Mouse (Mus musculus): ENCODE results near the gene Magi1. TPM values are rescaled to one million over a fixed set of nuclear protein-coding genes. Genes with fewer than 3 reads are reported as not detected.

Magi1 gene
- total and polyA plus RNA-seq, 2 experiments from 2014 or later: 16.4 to 53.0 TPM

GRCm38 (mm10) chr6:94225832-94226231 is 57.9 kb downstream of the Magi1 start:
- H3K9me3 ChIP-seq (ENCODE audit: low read length): no peaks in the 10 kb centered on the region
- no peaks in the 10 kb centered on the region for H3K27me3 ChIP-seq (ENCODE audit: insufficient read depth, low read length)
- no peak for TF ChIP-seq CTCF (IDR thresholded peaks at IDR 0.05; ENCODE audit: low read depth)
- H3K9ac ChIP-seq: no peak overlapping the region
- no peak overlapping the region for H3K4me3 ChIP-seq (ENCODE audit: low read depth, low read length)
- H3K4me2 ChIP-seq (ENCODE audit: low read depth): no peak overlapping the region
- no peaks in the 10 kb centered on the region for H3K4me1 ChIP-seq (ENCODE audit: insufficient read depth)
- no peaks in the 10 kb centered on the region for H3K36me3 ChIP-seq (ENCODE audit: insufficient read depth)
- peak; percentile 67 for ATAC-seq
- 46% methylated on average over 3 of the region's 3 CpGs for WGBS
- H3K27ac ChIP-seq (ENCODE audit: low read depth, low read length): no peak overlapping the region
- peak; percentile 52 for DNase-seq

DNA sequence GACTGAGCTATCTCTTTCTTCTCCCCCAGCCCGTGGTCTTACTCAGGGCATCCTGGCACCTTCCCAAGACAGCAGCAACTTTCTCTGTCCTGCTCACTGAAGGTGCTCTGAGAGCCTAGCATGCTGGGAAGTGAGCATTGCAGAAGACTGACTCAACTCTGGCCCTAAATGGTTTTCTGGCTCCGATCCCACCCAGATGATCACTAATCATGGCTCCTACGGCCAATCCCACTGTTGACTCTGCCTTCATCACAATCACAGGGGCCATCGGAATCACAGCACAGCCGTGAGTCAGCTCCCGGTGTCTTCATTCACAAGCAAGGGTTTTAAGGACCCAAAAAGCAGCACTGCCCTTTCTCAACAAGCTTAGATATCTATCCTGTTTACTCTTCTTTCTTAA is 58.6 kb downstream of the Magi1 start:
- Histone ChIP-seq H3K4me1 (ENCODE audit: insufficient read depth) (no peaks in the 10 kb centered on the region), H3K4me2 (ENCODE audit: low read depth) (no peak overlapping the region), H3K9ac (no peak overlapping the region), H3K27ac (ENCODE audit: low read depth, low read length) (no peak overlapping the region), H3K27me3 (ENCODE audit: insufficient read depth, low read length) (no peaks in the 10 kb centered on the region), H3K9me3 (ENCODE audit: low read length) (no peaks in the 10 kb centered on the region), H3K4me3 (ENCODE audit: low read depth, low read length) (no peak overlapping the region), H3K36me3 (ENCODE audit: insufficient read depth) (no peaks in the 10 kb centered on the region)
- DNase-seq (no peak), ATAC-seq (no peak)
- 71% methylated on average over 6 of the region's 6 CpGs for WGBS
- TF ChIP-seq CTCF (IDR thresholded peaks at IDR 0.05; ENCODE audit: low read depth): no peak

DNA sequence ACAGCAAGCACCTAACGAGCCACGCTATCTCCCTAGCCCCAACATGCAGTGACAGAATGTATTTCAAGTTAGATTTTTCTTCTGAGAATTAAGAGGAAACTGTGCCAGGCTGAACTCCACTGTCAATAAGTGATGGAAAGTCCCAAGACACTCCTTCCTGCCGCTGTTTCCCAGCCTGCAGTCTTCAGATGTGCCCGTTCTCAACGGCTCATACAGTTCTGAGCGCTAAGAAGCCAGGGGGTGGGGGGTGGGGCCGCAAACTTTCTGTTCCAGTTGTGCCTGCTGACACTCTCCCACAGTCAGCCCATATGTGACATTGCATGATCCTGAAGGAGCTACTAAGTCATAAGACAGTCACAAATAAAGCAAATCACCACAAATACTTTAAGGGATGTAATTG is 61.5 kb downstream of the Magi1 start:
- TF ChIP-seq CTCF (IDR thresholded peaks at IDR 0.05; ENCODE audit: low read depth): no peak
- Histone ChIP-seq H3K27me3 (ENCODE audit: insufficient read depth, low read length) (no peaks in the 10 kb centered on the region), H3K36me3 (ENCODE audit: insufficient read depth) (no peaks in the 10 kb centered on the region), H3K9me3 (ENCODE audit: low read length) (no peaks in the 10 kb centered on the region), H3K9ac (no peak overlapping the region), H3K4me3 (ENCODE audit: low read depth, low read length) (no peak overlapping the region), H3K4me1 (ENCODE audit: insufficient read depth) (no peaks in the 10 kb centered on the region), H3K27ac (ENCODE audit: low read depth, low read length) (no peak overlapping the region), H3K4me2 (ENCODE audit: low read depth) (no peak overlapping the region)
- 63% methylated on average over 7 of the region's 7 CpGs for WGBS
- DNase-seq: no peak
- ATAC-seq: no peak

DNA sequence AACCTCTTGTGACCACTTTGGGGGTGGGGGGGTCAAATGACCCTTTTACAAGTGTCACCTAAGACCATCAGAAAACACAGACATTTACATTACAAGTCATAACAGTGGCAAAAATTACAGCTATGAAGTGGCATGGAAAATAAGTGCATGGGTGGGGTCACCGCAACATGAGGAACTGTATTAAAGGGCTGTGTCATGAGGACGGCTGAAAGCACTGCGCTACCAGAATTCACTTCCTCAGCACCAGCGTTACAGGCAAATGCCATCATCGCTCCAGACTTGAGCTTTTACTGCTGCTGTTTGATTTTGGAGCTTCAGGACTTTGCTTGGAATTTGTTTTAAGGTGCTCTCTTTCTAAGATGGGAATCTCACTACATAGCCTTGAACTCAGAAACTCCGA is 62.0 kb downstream of the Magi1 start:
- no peaks in the 10 kb centered on the region for H3K4me1 ChIP-seq (ENCODE audit: insufficient read depth)
- H3K27me3 ChIP-seq (ENCODE audit: insufficient read depth, low read length): no peaks in the 10 kb centered on the region
- H3K9me3 ChIP-seq (ENCODE audit: low read length): no peaks in the 10 kb centered on the region
- no peak overlapping the region for H3K9ac ChIP-seq
- H3K27ac ChIP-seq (ENCODE audit: low read depth, low read length): no peak overlapping the region
- no peak for TF ChIP-seq CTCF (IDR thresholded peaks at IDR 0.05; ENCODE audit: low read depth)
- H3K4me3 ChIP-seq (ENCODE audit: low read depth, low read length): no peak overlapping the region
- H3K4me2 ChIP-seq (ENCODE audit: low read depth): no peak overlapping the region
- 91% methylated on average over 6 of the region's 6 CpGs for WGBS
- ATAC-seq (no peak), DNase-seq (no peak)
- no peaks in the 10 kb centered on the region for H3K36me3 ChIP-seq (ENCODE audit: insufficient read depth)

DNA sequence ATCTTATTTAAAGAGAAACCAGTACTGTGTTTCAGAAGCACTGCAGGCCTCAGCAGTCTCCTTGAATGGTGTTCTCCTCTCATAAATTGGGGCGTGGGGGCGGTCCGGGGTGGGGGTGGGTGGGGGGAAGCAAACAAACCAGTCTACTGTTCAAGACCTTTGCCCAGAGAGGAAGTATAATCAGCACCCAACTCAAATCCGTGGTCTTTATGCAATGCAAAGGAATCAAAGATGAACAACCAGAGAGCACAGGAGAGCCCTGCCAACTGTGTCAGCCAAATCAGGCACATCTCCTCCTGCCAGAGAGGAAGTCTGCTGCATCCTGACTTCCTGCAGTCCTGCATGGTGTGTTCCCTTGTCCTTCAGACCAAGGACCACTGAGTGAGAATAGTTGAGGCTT is 65.6 kb downstream of the Magi1 start:
- H3K27me3 ChIP-seq (ENCODE audit: insufficient read depth, low read length): no peaks in the 10 kb centered on the region
- no peak overlapping the region for H3K9ac ChIP-seq
- H3K27ac ChIP-seq (ENCODE audit: low read depth, low read length): no peak overlapping the region
- ATAC-seq (no peak), DNase-seq (no peak)
- H3K4me1 ChIP-seq (ENCODE audit: insufficient read depth): no peaks in the 10 kb centered on the region
- H3K4me2 ChIP-seq (ENCODE audit: low read depth): no peak overlapping the region
- no peak for TF ChIP-seq CTCF (IDR thresholded peaks at IDR 0.05; ENCODE audit: low read depth)
- H3K4me3 ChIP-seq (ENCODE audit: low read depth, low read length): no peak overlapping the region
- 77% methylated on average over 4 of the region's 4 CpGs for WGBS
- no peaks in the 10 kb centered on the region for H3K36me3 ChIP-seq (ENCODE audit: insufficient read depth)
- H3K9me3 ChIP-seq (ENCODE audit: low read length): no peaks in the 10 kb centered on the region

GRCm38 (mm10) chr6:94215834-94216233 is 67.9 kb downstream of the Magi1 start:
- no peak overlapping the region for H3K27ac ChIP-seq (ENCODE audit: low read depth, low read length)
- H3K4me3 ChIP-seq (ENCODE audit: low read depth, low read length): no peak overlapping the region
- no peaks in the 10 kb centered on the region for H3K4me1 ChIP-seq (ENCODE audit: insufficient read depth)
- H3K27me3 ChIP-seq (ENCODE audit: insufficient read depth, low read length): no peaks in the 10 kb centered on the region
- WGBS: 87% methylated on average over 4 of the region's 4 CpGs
- DNase-seq (no peak), ATAC-seq (no peak)
- no peak overlapping the region for H3K4me2 ChIP-seq (ENCODE audit: low read depth)
- TF ChIP-seq CTCF (IDR thresholded peaks at IDR 0.05; ENCODE audit: low read depth): no peak
- no peaks in the 10 kb centered on the region for H3K36me3 ChIP-seq (ENCODE audit: insufficient read depth)
- H3K9me3 ChIP-seq (ENCODE audit: low read length): no peaks in the 10 kb centered on the region
- no peak overlapping the region for H3K9ac ChIP-seq

GRCm38 (mm10) chr6:94214895-94215538 is 68.7 kb downstream of the Magi1 start:
- Histone ChIP-seq H3K9ac (no peak overlapping the region), H3K4me2 (ENCODE audit: low read depth) (no peak overlapping the region), H3K4me3 (ENCODE audit: low read depth, low read length) (no peak overlapping the region), H3K4me1 (ENCODE audit: insufficient read depth) (no peaks in the 10 kb centered on the region), H3K9me3 (ENCODE audit: low read length) (no peaks in the 10 kb centered on the region), H3K27ac (ENCODE audit: low read depth, low read length) (no peak overlapping the region), H3K27me3 (ENCODE audit: insufficient read depth, low read length) (no peaks in the 10 kb centered on the region), H3K36me3 (ENCODE audit: insufficient read depth) (no peaks in the 10 kb centered on the region)
- 56% methylated on average over 7 of the region's 7 CpGs for WGBS
- DNase-seq (no peak), ATAC-seq (no peak)
- no peak for TF ChIP-seq CTCF (IDR thresholded peaks at IDR 0.05; ENCODE audit: low read depth)

All from forebrain, postnatal 0 days (tissue).